Mouse (Mus musculus): ENCODE data around the gene Cntrob.

DNA sequence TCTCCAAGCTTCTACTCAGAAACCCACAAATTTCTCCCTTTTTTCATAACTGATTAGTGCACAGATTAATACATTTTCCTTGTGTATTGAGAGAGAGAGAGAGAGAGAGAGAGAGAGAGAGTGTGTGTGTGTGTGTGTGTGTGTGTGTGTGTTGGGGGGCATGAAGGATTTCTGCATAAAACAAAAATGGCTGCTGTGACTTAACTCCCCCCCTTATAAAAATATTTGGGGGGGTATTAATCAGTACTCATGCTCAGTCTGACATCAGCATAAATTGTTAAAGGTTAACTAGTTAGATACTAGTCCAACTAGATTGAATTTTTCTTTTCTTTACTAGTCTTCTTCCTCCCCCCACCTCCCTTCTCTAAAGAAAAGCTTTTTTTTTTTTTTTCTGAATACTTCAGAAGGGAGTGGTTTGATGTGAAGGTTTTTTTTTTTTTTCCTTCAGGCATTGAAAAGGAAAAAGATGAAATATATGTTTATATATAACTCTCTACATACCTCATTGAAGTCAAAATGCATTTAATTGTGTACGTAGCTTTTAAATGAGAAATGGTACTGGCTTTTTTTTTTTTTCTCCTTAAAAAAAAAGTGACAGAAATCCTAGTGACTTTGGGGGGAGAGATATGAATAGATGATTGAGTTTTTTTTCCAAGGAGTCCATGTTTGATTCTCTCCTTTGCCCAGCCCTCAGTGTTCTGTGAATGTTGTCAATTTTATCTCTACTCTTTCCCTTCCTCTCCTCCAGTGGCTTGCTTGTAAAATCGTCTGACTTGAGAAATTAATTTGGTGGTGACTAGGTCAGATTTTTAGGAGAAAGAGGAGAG lies 46.6 kb upstream of the Cntrob start:
- TF ChIP-seq TAL1 (IDR thresholded peaks at IDR 0.05; ENCODE audit: low read length): no peak
- TF ChIP-seq GATA1 (IDR thresholded peaks at IDR 0.05; ENCODE audit: low read length): no peak

Measured in erythroblast, embryonic 14.5 days (primary cell).